Comparison of ENCODE assay signal across 8 mouse cellular contexts in genomic region chr5:137061809-137062481, GRCm38 (mm10). TPM values are rescaled to one million over a fixed set of nuclear protein-coding genes. Genes with fewer than 3 reads are reported as not detected.
DNase-seq lines count a peak whose midpoint lies in the region; ATAC-seq and TF ChIP-seq lines count a peak whose summit lies in the region.

No protein-coding gene starts in this region.

- no peaks in the 10 kb centered on the region for H3K27me3 ChIP-seq in hindbrain, embryonic 11.5 days (ENCODE audit: control insufficient read depth, insufficient read depth, low read length)
- no peaks in the 10 kb centered on the region; the same call in 1 of the 2 replicates for H3K27me3 ChIP-seq in hindbrain, embryonic 13.5 days

- no peak overlapping the region for H3K9ac ChIP-seq in hindbrain, embryonic 11.5 days (ENCODE audit: low read depth, low read length)
- H3K9ac ChIP-seq in hindbrain, embryonic 13.5 days: no peak overlapping the region

- no peak overlapping the region for H3K27ac ChIP-seq in hindbrain, embryonic 11.5 days (ENCODE audit: low read depth, low read length)
- no peak overlapping the region for H3K27ac ChIP-seq in hindbrain, embryonic 13.5 days
- peak overlapping the region; percentile 76 for H3K27ac ChIP-seq in embryonic fibroblast, embryonic 13.5 days (ENCODE audit: insufficient read depth, low read length)

- H3K4me1 ChIP-seq in hindbrain, embryonic 11.5 days (replicated peaks; ENCODE audit: control insufficient read depth, insufficient read depth, low read length): no peaks in the 10 kb centered on the region
- H3K4me1 ChIP-seq in hindbrain, embryonic 13.5 days (replicated peaks): no peaks in the 10 kb centered on the region
- no peaks in the 10 kb centered on the region for H3K4me1 ChIP-seq in embryonic fibroblast, embryonic 13.5 days (ENCODE audit: control insufficient read depth, insufficient read depth, low read length)

- no peak overlapping the region for H3K4me3 ChIP-seq in hindbrain, embryonic 11.5 days (ENCODE audit: low read depth, low read length)
- no peak overlapping the region for H3K4me3 ChIP-seq in hindbrain, embryonic 13.5 days
- no peak overlapping the region for H3K4me3 ChIP-seq in embryonic fibroblast, embryonic 13.5 days (ENCODE audit: insufficient read depth, low read length)

- peak; percentile 40; the same call in 1 of the 2 replicates for TF ChIP-seq CTCF in embryonic fibroblast, embryonic 13.5 days (IDR thresholded peaks at IDR 0.05; ENCODE audit: borderline replicate concordance, insufficient read depth, low read length)

- ATAC-seq in hindbrain, embryonic 11.5 days (ENCODE audit: low FRiP score): no peak
- ATAC-seq in hindbrain, embryonic 13.5 days (ENCODE audit: low FRiP score): no peak
- ATAC-seq in erythroid progenitor cell, adult 5-6 weeks (replicated peaks; ENCODE audit: low FRiP score, poor library complexity, severe bottlenecking): no peak

- TF ChIP-seq POLR2A in embryonic fibroblast, embryonic 13.5 days (IDR thresholded peaks at IDR 0.05; ENCODE audit: low read depth, low read length): no peak; the same call in none of the 2 replicates

- H3K4me2 ChIP-seq in hindbrain, embryonic 11.5 days (replicated peaks; ENCODE audit: low read depth, low read length): no peak overlapping the region
- no peak overlapping the region for H3K4me2 ChIP-seq in hindbrain, embryonic 13.5 days

- WGBS in hindbrain, embryonic 11.5 days: 20% methylated on average over 11 of the region's 12 CpGs
- 36% methylated on average over 9 of the region's 12 CpGs for WGBS in hindbrain, embryonic 13.5 days

- DNase-seq in hindbrain, embryonic 11.5 days (ENCODE audit: low spot score): peak; percentile 44
- peak; percentile 49 to 54 for DNase-seq in B cell, adult 2 months
- peak; percentile 50 to 72 for DNase-seq in adrenal gland, adult 18-20 months (ENCODE audit: low spot score in 2 of 2)
- peak; percentile 45 to 59 for DNase-seq in layer of hippocampus, postnatal 10 days (ENCODE audit: low spot score in 2 of 2)
- peak; percentile 27 for DNase-seq in retina, embryonic 14.5 days (ENCODE audit: low spot score)

- no peaks in the 10 kb centered on the region for H3K9me3 ChIP-seq in hindbrain, embryonic 11.5 days (ENCODE audit: control insufficient read depth, low read length)
- H3K9me3 ChIP-seq in hindbrain, embryonic 13.5 days: no peaks in the 10 kb centered on the region

- H3K36me3 ChIP-seq in hindbrain, embryonic 11.5 days (ENCODE audit: control insufficient read depth, insufficient read depth, low read length): no peaks in the 10 kb centered on the region
- no peaks in the 10 kb centered on the region for H3K36me3 ChIP-seq in hindbrain, embryonic 13.5 days

RNA-seq across cellular contexts. Expression of gene Serpine1, which starts 10.1 kb away (rescaled TPM):
- polyA plus RNA-seq in hindbrain, embryonic 11.5 days (2014; fragmentation: Nextera tagmentation; extraction: Ambion mirVana): 0.27 and 0.37 TPM in 2 replicates
- 0.06 and 0.16 TPM in 2 replicates for polyA plus RNA-seq in hindbrain, embryonic 13.5 days (2015; fragmentation: Nextera tagmentation; extraction: Ambion mirVana)
- total RNA-seq in adrenal gland, adult 18-20 months (2021): 10 to 100 TPM in 1 of 2 experiments, 1 to 10 TPM in 1; 3.3 to 17.1 TPM
- polyA plus RNA-seq in embryonic fibroblast, embryonic 13.5 days (2011; ENCODE audit: insufficient read length, low read depth, missing spikeins): 646 and 1,921 TPM in 2 replicates
- total RNA-seq in layer of hippocampus, postnatal 10 days (2021): under 1 TPM; 0.80 to 0.96 TPM
- not detected in 2 replicates for total RNA-seq in erythroid progenitor cell, adult 5-6 weeks (2015; ENCODE audit: low replicate concordance)
- total RNA-seq in erythroid progenitor cell, adult 5-6 weeks (2017; ENCODE audit: low replicate concordance): not detected in 2 replicates

RNA-seq across cellular contexts. Expression of gene Ap1s1, which starts 16.0 kb away (rescaled TPM):
- 154 and 169 TPM in 2 replicates for polyA plus RNA-seq in hindbrain, embryonic 11.5 days (2014; fragmentation: Nextera tagmentation; extraction: Ambion mirVana)
- 220 and 236 TPM in 2 replicates for polyA plus RNA-seq in hindbrain, embryonic 13.5 days (2015; fragmentation: Nextera tagmentation; extraction: Ambion mirVana)
- 10 to 100 TPM; 90.6 to 96.8 TPM for total RNA-seq in adrenal gland, adult 18-20 months (2021)
- polyA plus RNA-seq in embryonic fibroblast, embryonic 13.5 days (2011; ENCODE audit: insufficient read length, low read depth, missing spikeins): 149 and 166 TPM in 2 replicates
- total RNA-seq in layer of hippocampus, postnatal 10 days (2021): 100 to 1,000 TPM; 187 to 196 TPM
- total RNA-seq in erythroid progenitor cell, adult 5-6 weeks (2015; ENCODE audit: low replicate concordance): 6.5 and 8.4 TPM in 2 replicates
- 18.7 and 26.5 TPM in 2 replicates for total RNA-seq in erythroid progenitor cell, adult 5-6 weeks (2017; ENCODE audit: low replicate concordance)

RNA-seq across cellular contexts. Expression of gene Vgf, which starts 35.8 kb away (rescaled TPM):
- polyA plus RNA-seq in hindbrain, embryonic 11.5 days (2014; fragmentation: Nextera tagmentation; extraction: Ambion mirVana): 0.14 and 1.2 TPM in 2 replicates
- polyA plus RNA-seq in hindbrain, embryonic 13.5 days (2015; fragmentation: Nextera tagmentation; extraction: Ambion mirVana): 1.6 and 1.9 TPM in 2 replicates
- total RNA-seq in adrenal gland, adult 18-20 months (2021): 10 to 100 TPM; 12.8 to 15.6 TPM
- polyA plus RNA-seq in embryonic fibroblast, embryonic 13.5 days (2011; ENCODE audit: insufficient read length, low read depth, missing spikeins): 2.1 and 3.8 TPM in 2 replicates
- 100 to 1,000 TPM; 253 to 268 TPM for total RNA-seq in layer of hippocampus, postnatal 10 days (2021)
- not detected in 2 replicates for total RNA-seq in erythroid progenitor cell, adult 5-6 weeks (2015; ENCODE audit: low replicate concordance)
- total RNA-seq in erythroid progenitor cell, adult 5-6 weeks (2017; ENCODE audit: low replicate concordance): not detected in 2 replicates

RNA-seq across cellular contexts. Expression of gene Trim56, which starts 54.1 kb away (rescaled TPM):
- polyA plus RNA-seq in hindbrain, embryonic 11.5 days (2014; fragmentation: Nextera tagmentation; extraction: Ambion mirVana): 5.5 and 7.1 TPM in 2 replicates
- 2.4 and 2.8 TPM in 2 replicates for polyA plus RNA-seq in hindbrain, embryonic 13.5 days (2015; fragmentation: Nextera tagmentation; extraction: Ambion mirVana)
- 10 to 100 TPM; 39.1 to 42.2 TPM for total RNA-seq in adrenal gland, adult 18-20 months (2021)
- 20.2 and 23.4 TPM in 2 replicates for polyA plus RNA-seq in embryonic fibroblast, embryonic 13.5 days (2011; ENCODE audit: insufficient read length, low read depth, missing spikeins)
- 1 to 10 TPM; 4.8 to 5.2 TPM for total RNA-seq in layer of hippocampus, postnatal 10 days (2021)
- total RNA-seq in erythroid progenitor cell, adult 5-6 weeks (2015; ENCODE audit: low replicate concordance): 70.6 and 76.3 TPM in 2 replicates
- 89.0 and 113 TPM in 2 replicates for total RNA-seq in erythroid progenitor cell, adult 5-6 weeks (2017; ENCODE audit: low replicate concordance)

Comparison
In these comparisons a context has a peak if more than half of its experiments do, and no peak if none do; other contexts are left out.
1. RNA of gene Vgf, which starts 35.8 kb away (total RNA-seq): 253 to 268 TPM in layer of hippocampus, postnatal 10 days; 12.8 to 15.6 TPM in adrenal gland, adult 18-20 months and not detected in erythroid progenitor cell, adult 5-6 weeks; every median in the first group is over 10 times any median in the second.
2. Peak in every context shown above with its lines, with median percentiles within 50 percentile points of each other: DNase-seq.